Mouse (Mus musculus): Measurements from ENCODE around the gene Simc1. TPM values are rescaled to one million over a fixed set of nuclear protein-coding genes. Genes with fewer than 3 reads are reported as not detected.

Simc1 gene
- total and polyA plus RNA-seq, 3 experiments = 4.9 to 11.9 TPM; not detected in 1

GRCm38 (mm10) chr13:54589996-54590951, 86.7 kb downstream of the Simc1 start, which contains the start of the genes Nop16 and Higd2a (continued):
- TF ChIP-seq NRF1 (IDR thresholded peaks at IDR 0.05; ENCODE audit: insufficient read depth, low read depth, low read length, poor library complexity, severe bottlenecking) = peak; percentile 77
- no peak for TF ChIP-seq POLR2AphosphoS5 (IDR thresholded peaks at IDR 0.05; ENCODE audit: borderline replicate concordance, low read depth, low read length)
- TF ChIP-seq E2F4 (IDR thresholded peaks at IDR 0.05; ENCODE audit: borderline replicate concordance, low read depth, low read length) = no peak; the same call in 1 of the 2 replicates
- TF ChIP-seq ETS1 (IDR thresholded peaks at IDR 0.05; ENCODE audit: low read depth, low read length) = peak; percentile 30; the same call in 1 of the 2 replicates

- H3K36me3 ChIP-seq (ENCODE audit: control insufficient read depth in 1 of 2, insufficient read depth in 2 of 2, low read length in 2 of 2) = peaks cover 6 to 12% of the 10 kb centered on the region in 2 experiments
- H3K9me3 ChIP-seq (replicated peaks; ENCODE audit: insufficient read depth, low read length) = no peaks in the 10 kb centered on the region
- no peak overlapping the region for H3K27ac ChIP-seq (ENCODE audit: control insufficient read depth, low read depth, low read length)
- no peak for DNase-seq (ENCODE audit: low read depth, low spot score)
- H3K27me3 ChIP-seq (ENCODE audit: control insufficient read depth in 1 of 2, insufficient read depth in 2 of 2, low read length in 2 of 2) = no peaks in the 10 kb centered on the region
- H3K4me3 ChIP-seq (ENCODE audit: control insufficient read depth in 1 of 2, insufficient read depth in 1 of 2, low read depth in 2 of 2, low read length in 2 of 2) = no peak overlapping the region
- H3K4me1 ChIP-seq (ENCODE audit: control insufficient read depth in 1 of 2, insufficient read depth in 2 of 2, low read length in 2 of 2) = peaks cover 2 to 15% of the 10 kb centered on the region in 2 experiments; a peak in 3 of 4 replicates
- no peak overlapping the region for H3K9ac ChIP-seq (ENCODE audit: control insufficient read depth, low read depth, low read length, poor library complexity, severe bottlenecking)
- peaks cover 28% of the 10 kb centered on the region for H3K79me2 ChIP-seq (ENCODE audit: control insufficient read depth, insufficient read depth, low read length, poor library complexity)
- no peak for TF ChIP-seq POLR2AphosphoS5 (IDR thresholded peaks at IDR 0.05; ENCODE audit: borderline replicate concordance, low read depth, low read length)
- no peak for TF ChIP-seq MXI1 (IDR thresholded peaks at IDR 0.05; ENCODE audit: low read depth, low read length)
- TF ChIP-seq POLR2AphosphoS2 (IDR thresholded peaks at IDR 0.05; ENCODE audit: low read length) = no peak
- TF ChIP-seq SMC3 (IDR thresholded peaks at IDR 0.05; ENCODE audit: low read depth, low read length) = no peak
- no peak for TF ChIP-seq NRF1 (IDR thresholded peaks at IDR 0.05; ENCODE audit: insufficient read depth, low read depth, low read length, poor library complexity, severe bottlenecking)
- no peak for TF ChIP-seq NELFE (IDR thresholded peaks at IDR 0.05; ENCODE audit: low read depth, low read length)
- TF ChIP-seq CHD1 (IDR thresholded peaks at IDR 0.05; ENCODE audit: low read depth, low read length) = no peak
- TF ChIP-seq UBTF (IDR thresholded peaks at IDR 0.05; ENCODE audit: borderline replicate concordance, insufficient read depth, low read depth, low read length) = no peak
- no peak for TF ChIP-seq MEF2A (IDR thresholded peaks at IDR 0.05; ENCODE audit: extremely low read depth, insufficient replicate concordance, low read depth, low read length, poor library complexity, severe bottlenecking)
- no peak for TF ChIP-seq SIN3A (IDR thresholded peaks at IDR 0.05; ENCODE audit: low read length)
- TF ChIP-seq GABPA (IDR thresholded peaks at IDR 0.05; ENCODE audit: low read depth, low read length) = no peak
- no peak for TF ChIP-seq ZKSCAN1 (IDR thresholded peaks at IDR 0.05; ENCODE audit: low read depth, low read length)
- no peak for TF ChIP-seq TAL1 (IDR thresholded peaks at IDR 0.05; ENCODE audit: low read length)
- no peak for TF ChIP-seq TBP (IDR thresholded peaks at IDR 0.05; ENCODE audit: low read depth, low read length)
- TF ChIP-seq TCF12 (IDR thresholded peaks at IDR 0.05; ENCODE audit: low read depth, low read length) = no peak
- TF ChIP-seq RAD21 (IDR thresholded peaks at IDR 0.05; ENCODE audit: low read depth, low read length) = no peak
- TF ChIP-seq CHD2 (IDR thresholded peaks at IDR 0.05; ENCODE audit: low read length) = no peak
- no peak for TF ChIP-seq POLR2A (IDR thresholded peaks at IDR 0.05; ENCODE audit: control insufficient read depth in 1 of 2, insufficient read depth in 1 of 2, low read depth in 1 of 2, low read length in 2 of 2, poor library complexity in 1 of 2)
- TF ChIP-seq CTCF (IDR thresholded peaks at IDR 0.05 in 2 of 3, conservative IDR thresholded peaks at IDR 0.05 in 1 of 3; ENCODE audit: control insufficient read depth in 1 of 3, insufficient read depth in 1 of 3, low read depth in 2 of 3, low read length in 3 of 3, poor library complexity in 1 of 3, severe bottlenecking in 1 of 3) = no peak
- TF ChIP-seq JUND (IDR thresholded peaks at IDR 0.05; ENCODE audit: low read depth, low read length) = no peak
Measured at GRCm38 (mm10) chr13:54591776-54592356, 88.3 kb downstream of the Simc1 start.

Measured in MEL (cell line).